Mouse (Mus musculus) naive thymus-derived CD4-positive, alpha-beta T cell, adult 2 months (primary cell): ENCODE measurements around the gene Tmeff1.

Experiments used
- DNase-seq: peaks from one replicate; pipeline ENCODE4 v3.0.0-alpha.2; 2011; ENCODE audit warnings: low read depth

Gene Tmeff1

GRCm38 (mm10) chr4:48622946-48623345 is 38.0 kb downstream of the Tmeff1 start:
- DNase-seq, result no peak

DNA sequence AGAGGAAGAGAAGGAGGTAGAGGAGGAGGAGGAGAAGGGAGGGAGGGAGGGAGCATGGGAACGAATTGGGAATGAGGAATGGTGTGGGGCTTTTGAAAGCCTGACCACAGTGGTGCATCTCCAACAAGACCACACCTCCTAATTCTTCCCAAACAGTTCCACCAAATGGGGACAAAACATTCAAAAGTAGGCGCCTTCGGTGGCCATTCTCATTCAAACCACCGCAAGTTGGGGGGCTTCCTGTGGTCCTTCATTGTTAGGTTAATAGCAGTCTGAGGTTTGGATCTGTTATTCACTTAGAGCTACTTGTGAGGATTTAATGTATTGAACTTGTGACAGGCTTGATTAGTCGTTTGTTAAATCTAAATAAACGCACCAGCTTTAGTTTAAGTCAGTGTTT is 40.0 kb downstream of the Tmeff1 start:
- no peak for DNase-seq

DNA sequence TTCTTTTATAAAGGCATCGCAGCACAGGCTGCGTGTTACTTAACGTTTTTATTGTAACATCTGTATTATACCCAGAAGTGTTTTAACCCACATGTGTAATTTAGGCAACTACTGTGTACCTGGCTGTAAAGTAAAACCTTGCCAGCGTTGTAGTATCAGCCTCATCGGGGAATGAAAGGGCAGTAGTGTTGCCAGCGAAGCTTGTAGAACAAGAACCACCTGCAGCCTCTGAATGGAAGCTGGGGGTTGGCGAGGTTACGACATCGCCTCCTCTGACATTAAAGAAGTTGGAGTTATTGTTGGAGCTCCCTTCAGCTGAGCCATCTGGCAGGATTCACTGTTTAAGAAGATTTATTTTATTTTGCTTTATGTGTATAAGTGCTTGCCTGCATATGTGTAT is 40.9 kb downstream of the Tmeff1 start:
- no peak for DNase-seq

- no peak for DNase-seq
Measured at GRCm38 (mm10) chr4:48629445-48629844, 44.5 kb downstream of the Tmeff1 start.

- no peak for DNase-seq
Measured at GRCm38 (mm10) chr4:48633529-48633928, 48.6 kb downstream of the Tmeff1 start.

- no peak for DNase-seq
Measured at GRCm38 (mm10) chr4:48634058-48634457, 49.1 kb downstream of the Tmeff1 start.

GRCm38 (mm10) chr4:48636831-48637230 is 51.9 kb downstream of the Tmeff1 start:
- no peak for DNase-seq

- DNase-seq, result no peak
Measured at GRCm38 (mm10) chr4:48638132-48638531, 53.2 kb downstream of the Tmeff1 start.

- DNase-seq, result no peak
Measured at GRCm38 (mm10) chr4:48639503-48639902, 54.5 kb downstream of the Tmeff1 start.

DNA sequence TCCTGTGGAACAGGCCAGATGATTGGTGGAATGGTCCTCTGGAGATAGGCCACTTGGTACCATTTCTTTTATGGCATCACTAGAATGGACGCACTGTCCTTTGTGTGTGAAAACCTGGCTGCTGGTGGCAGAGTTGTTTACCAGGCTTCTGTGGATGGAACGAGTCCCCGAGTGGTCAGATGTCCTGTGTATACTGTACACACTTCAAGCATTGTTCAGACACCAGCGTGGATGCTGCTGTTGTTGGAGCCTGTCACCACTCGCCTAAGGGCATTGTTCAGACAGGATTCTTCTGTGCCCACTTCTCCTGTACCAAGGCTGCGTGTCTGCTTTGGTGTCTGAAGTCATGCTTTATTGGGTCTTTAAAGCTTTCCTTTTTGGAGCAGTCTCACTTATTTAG is 58.8 kb downstream of the Tmeff1 start:
- DNase-seq, result no peak

DNA sequence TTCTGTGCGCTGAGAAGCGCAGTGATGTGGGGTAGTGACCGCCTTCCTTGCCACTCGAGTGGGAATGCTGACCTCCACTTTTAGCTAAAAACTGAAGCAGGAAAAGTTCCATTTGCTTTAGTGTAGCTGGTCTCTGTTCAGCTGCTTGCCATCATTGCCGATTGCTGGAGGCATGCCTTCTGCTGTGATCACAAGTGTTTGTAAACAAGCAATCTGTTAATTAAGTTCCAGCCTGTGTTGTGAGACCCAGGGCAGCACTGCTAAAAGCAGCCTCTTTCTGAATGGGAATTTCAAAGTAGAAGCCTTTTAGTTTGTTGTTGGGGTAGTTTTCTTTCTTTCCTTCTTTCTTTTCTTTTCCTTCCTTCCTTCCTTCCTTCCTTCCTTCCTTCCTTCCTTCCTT is 61.2 kb downstream of the Tmeff1 start:
- DNase-seq, result no peak

GRCm38 (mm10) chr4:48650617-48651360 is 65.8 kb downstream of the Tmeff1 start:
- no peak for DNase-seq

GRCm38 (mm10) chr4:48654118-48654517 is 69.1 kb downstream of the Tmeff1 start:
- DNase-seq, result no peak

DNA sequence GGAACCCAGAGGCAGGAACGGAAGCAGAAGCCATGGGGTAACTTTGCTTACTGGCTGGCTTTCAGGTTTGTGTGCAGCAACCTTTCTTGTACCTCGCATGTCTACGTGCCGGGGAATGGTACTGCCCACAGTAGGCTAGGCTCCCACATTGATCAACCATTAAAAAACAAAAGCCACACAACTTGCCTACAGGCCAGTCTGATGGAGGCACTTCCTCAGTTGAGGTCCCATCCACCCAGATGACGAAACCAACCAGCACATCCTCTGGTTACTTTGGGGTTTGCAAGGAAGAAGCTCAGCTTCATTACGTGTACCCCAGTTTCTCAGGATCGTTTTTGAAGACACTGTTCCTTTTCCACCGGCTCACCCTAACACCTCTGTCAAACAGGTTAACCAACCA is 71.6 kb downstream of the Tmeff1 start:
- DNase-seq, result no peak

DNA sequence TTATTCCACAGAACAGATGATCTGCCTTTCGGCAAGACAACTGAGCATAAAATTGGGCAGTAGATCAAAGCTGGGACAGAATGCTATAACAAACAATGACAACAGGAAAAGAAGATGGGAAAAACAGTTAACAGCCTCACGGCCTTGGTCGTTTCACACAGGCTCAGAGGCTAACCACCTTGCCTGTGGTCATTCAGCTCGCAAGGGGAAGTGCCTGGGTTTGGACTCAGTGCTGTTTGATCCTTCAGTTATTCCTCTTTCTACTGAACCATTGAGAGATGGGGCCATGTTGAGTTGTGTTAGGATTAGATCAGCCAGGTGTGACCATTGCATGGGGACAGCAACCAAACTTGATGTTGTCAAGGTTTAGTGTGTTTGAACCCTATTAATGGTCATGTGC is 75.2 kb downstream of the Tmeff1 start:
- DNase-seq, result no peak

GRCm38 (mm10) chr4:48660619-48661575 is 75.9 kb downstream of the Tmeff1 start:
- no peak for DNase-seq

DNA sequence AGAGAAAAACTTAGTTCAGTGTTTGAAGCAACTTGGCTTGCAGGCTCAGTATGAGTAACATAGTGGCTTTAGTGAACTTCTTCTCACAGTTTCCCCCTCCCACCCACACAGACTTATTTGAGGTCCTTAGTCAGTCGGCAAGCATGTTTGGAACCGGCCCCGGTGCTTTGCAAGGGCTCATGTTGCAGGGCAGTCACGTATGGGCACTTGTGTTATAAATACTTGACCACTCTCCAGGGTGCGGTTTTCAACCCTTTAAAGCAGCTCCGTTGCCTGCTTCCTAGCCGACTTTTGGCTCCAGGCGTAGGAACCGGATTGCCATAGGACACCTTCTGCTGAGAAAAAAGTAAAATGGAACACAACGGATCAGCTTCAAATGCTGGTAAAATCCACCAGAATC is 78.3 kb downstream of the Tmeff1 start, which contains the start of gene Cavin4:
Cavin4 (plus strand) TSS at position 244 of the 400 bp plus-strand sequence.
- no peak for DNase-seq

- no peak for DNase-seq
Measured at GRCm38 (mm10) chr4:48664021-48664420, 79.0 kb downstream of the Tmeff1 start.

- DNase-seq, result no peak
Measured at GRCm38 (mm10) chr4:48667279-48667678, 82.3 kb downstream of the Tmeff1 start.

DNA sequence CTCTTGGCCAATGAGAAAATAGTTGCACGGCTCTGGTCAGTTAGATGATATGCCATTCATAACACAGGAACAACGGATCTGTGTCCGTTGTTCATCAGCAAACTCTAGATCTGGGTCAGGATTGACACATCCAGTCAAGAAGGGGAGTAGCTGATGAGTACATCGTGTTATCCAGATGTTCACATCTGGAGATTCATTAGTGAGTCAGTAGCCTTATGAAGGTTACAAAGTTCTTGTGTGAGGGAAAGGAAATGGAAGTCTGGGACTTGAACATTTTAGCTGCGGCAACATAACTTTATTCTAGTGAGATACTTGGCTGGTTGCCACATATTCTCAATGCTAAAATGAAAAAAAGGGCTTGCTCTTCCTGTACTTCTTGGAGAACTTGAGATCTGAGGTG is 87.9 kb downstream of the Tmeff1 start:
- DNase-seq, result no peak

DNA sequence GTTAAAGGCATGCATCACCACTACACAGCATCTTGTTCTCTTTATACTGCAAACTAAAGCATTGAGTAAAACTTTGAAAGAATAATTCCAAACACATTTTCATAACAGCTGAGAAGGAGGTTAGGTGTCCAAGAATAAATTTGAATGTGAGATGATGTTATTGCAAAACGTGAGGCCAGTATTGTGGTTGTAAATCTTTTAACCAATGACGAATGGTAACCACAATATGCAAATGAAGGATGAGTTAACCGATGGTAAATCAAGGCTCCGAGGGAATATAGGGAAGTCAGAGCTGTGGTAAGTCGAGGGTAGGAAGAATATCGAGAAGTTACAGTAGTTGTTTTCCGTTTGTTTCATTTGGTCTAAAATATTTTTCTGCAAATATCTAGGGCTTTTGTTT is 89.4 kb downstream of the Tmeff1 start:
- DNase-seq, result no peak

GRCm38 (mm10) chr4:48676570-48677185 is 91.7 kb downstream of the Tmeff1 start:
- no peak for DNase-seq

- DNase-seq, result no peak
Measured at GRCm38 (mm10) chr4:48677276-48677675, 92.3 kb downstream of the Tmeff1 start.
